Mouse (Mus musculus): ENCODE data around the gene Ufc1. TPM values are rescaled to one million over a fixed set of nuclear protein-coding genes. Genes with fewer than 3 reads are reported as not detected.
A peak's percentile ranks its signal among the peaks of the same experiment; 100 is the strongest.

The Ufc1 gene
- total and polyA plus RNA-seq, 3 experiments: 71.0 to 408 (median 101) TPM

DNA sequence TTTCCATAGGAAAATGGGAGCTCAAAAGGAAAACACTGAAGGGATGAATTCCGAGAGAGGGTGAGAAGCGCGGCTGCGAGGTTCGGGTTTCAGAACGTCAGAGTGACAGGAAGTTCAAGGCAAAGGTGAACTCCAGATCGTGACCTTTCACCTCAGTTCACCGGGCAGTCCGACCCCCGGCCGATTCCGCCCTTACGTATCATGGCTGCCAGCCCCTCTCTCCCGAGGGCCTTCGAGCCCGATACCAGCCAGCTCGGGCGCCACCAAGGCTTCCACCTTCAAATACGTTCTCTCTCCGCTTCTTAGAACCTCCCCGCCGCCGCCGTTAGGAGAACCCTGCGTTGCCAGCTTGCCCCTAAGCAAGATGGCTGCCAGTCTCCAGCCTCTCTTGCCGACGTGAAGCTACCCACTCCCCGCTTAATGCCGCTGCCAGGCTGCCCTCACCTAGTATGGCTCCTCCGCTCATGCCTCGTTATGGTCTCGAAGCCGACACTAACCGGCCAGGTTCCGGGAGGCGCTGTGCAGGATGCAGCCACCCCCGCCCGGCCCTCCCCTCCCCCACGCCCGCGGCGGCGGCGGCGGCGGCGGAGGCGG is 34.1 kb upstream of the Ufc1 start, which contains the start of gene Dedd (continued):
- TF ChIP-seq POLR2AphosphoS2 (IDR thresholded peaks at IDR 0.05; ENCODE audit: low read length): peak; percentile 63; the same call in 1 of the 2 replicates
- no peak for TF ChIP-seq MYB (IDR thresholded peaks at IDR 0.05; ENCODE audit: low read depth, low read length)
- peak; percentile 64; the same call in 1 of the 2 replicates for TF ChIP-seq MAX (IDR thresholded peaks at IDR 0.05; ENCODE audit: low read length)
- no peak for TF ChIP-seq E2F4 (IDR thresholded peaks at IDR 0.05; ENCODE audit: borderline replicate concordance, low read depth, low read length)
- peak; percentile 54; the same call in 1 of the 2 replicates for TF ChIP-seq NRF1 (IDR thresholded peaks at IDR 0.05; ENCODE audit: insufficient read depth, low read depth, low read length, poor library complexity, severe bottlenecking)
- no peak for TF ChIP-seq SMC3 (IDR thresholded peaks at IDR 0.05; ENCODE audit: low read depth, low read length)
- peak; percentile 93 for TF ChIP-seq HCFC1 (IDR thresholded peaks at IDR 0.05; ENCODE audit: low read depth, low read length)
- no peak; the same call in 1 of the 2 replicates for TF ChIP-seq RCOR1 (IDR thresholded peaks at IDR 0.05; ENCODE audit: low read depth, low read length)
- TF ChIP-seq ZNF384 (IDR thresholded peaks at IDR 0.05; ENCODE audit: low read depth, low read length): no peak
- peak; percentile 71 for TF ChIP-seq TBP (IDR thresholded peaks at IDR 0.05; ENCODE audit: low read depth, low read length)
- no peak for TF ChIP-seq BHLHE40 (IDR thresholded peaks at IDR 0.05; ENCODE audit: borderline replicate concordance, low read depth, low read length)
- TF ChIP-seq KAT2A (conservative IDR thresholded peaks at IDR 0.05; ENCODE audit: low read depth, low read length): peak; percentile 80
- 0 out of 2 replicates have a peak, but pooled peaks have one; percentile 79 for TF ChIP-seq UBTF (IDR thresholded peaks at IDR 0.05; ENCODE audit: borderline replicate concordance, insufficient read depth, low read depth, low read length)
- no peak for TF ChIP-seq MAFK (IDR thresholded peaks at IDR 0.05; ENCODE audit: borderline replicate concordance, low read depth, low read length)
- no peak for TF ChIP-seq EP300 (IDR thresholded peaks at IDR 0.05; ENCODE audit: low read depth in 1 of 2, low read length in 2 of 2)
- TF ChIP-seq POLR2AphosphoS5 (IDR thresholded peaks at IDR 0.05; ENCODE audit: borderline replicate concordance, low read depth, low read length): no peak
- TF ChIP-seq ZKSCAN1 (IDR thresholded peaks at IDR 0.05; ENCODE audit: low read depth, low read length): no peak
- TF ChIP-seq GATA1 (IDR thresholded peaks at IDR 0.05; ENCODE audit: low read depth, low read length): peak; percentile 17; the same call in 1 of the 2 replicates

DNA sequence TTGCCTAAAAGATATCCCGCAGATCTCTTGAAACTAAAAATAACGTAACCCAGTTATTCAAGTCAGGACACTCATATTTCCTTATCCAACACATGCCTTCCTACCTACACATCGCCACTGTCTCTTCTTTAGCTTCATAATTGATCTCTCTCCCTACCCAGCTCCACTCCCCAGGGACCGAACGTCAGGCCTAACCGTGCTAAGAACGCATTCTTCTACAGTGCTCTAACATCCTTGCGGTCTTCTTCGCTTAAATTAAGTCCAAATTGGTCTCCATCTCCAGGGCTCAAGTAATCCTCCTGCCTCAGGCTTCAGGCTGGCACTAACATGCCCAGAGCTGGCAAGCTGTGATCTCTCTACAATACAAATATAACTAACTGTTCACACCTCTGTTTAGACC is 33.4 kb upstream of the Ufc1 start:
- H3K27me3 ChIP-seq (ENCODE audit: control insufficient read depth in 1 of 2, insufficient read depth in 2 of 2, low read length in 2 of 2): no peaks in the 10 kb centered on the region
- TF ChIP-seq ZKSCAN1 (IDR thresholded peaks at IDR 0.05; ENCODE audit: low read depth, low read length) (no peak), EP300 (IDR thresholded peaks at IDR 0.05; ENCODE audit: low read depth in 1 of 2, low read length in 2 of 2) (no peak), ZMIZ1 (IDR thresholded peaks at IDR 0.05; ENCODE audit: low read depth, low read length) (no peak), USF1 (IDR thresholded peaks at IDR 0.05; ENCODE audit: low read depth, low read length) (no peak), BHLHE40 (IDR thresholded peaks at IDR 0.05; ENCODE audit: borderline replicate concordance, low read depth, low read length) (no peak), MAFK (IDR thresholded peaks at IDR 0.05; ENCODE audit: borderline replicate concordance, low read depth, low read length) (no peak), ZC3H11A (IDR thresholded peaks at IDR 0.05; ENCODE audit: low read depth, low read length) (no peak), POLR2AphosphoS5 (IDR thresholded peaks at IDR 0.05; ENCODE audit: borderline replicate concordance, low read depth, low read length) (no peak), GATA1 (IDR thresholded peaks at IDR 0.05; ENCODE audit: low read depth, low read length) (no peak), MEF2A (IDR thresholded peaks at IDR 0.05; ENCODE audit: extremely low read depth, insufficient replicate concordance, low read depth, low read length, poor library complexity, severe bottlenecking) (no peak), SMC3 (IDR thresholded peaks at IDR 0.05; ENCODE audit: low read depth, low read length) (no peak), NELFE (IDR thresholded peaks at IDR 0.05; ENCODE audit: low read depth, low read length) (no peak), CHD1 (IDR thresholded peaks at IDR 0.05; ENCODE audit: low read depth, low read length) (no peak), JUND (IDR thresholded peaks at IDR 0.05; ENCODE audit: low read depth, low read length) (no peak), GABPA (IDR thresholded peaks at IDR 0.05; ENCODE audit: low read depth, low read length) (no peak), MYB (IDR thresholded peaks at IDR 0.05; ENCODE audit: low read depth, low read length) (no peak), POLR2A (IDR thresholded peaks at IDR 0.05; ENCODE audit: control insufficient read depth in 1 of 2, insufficient read depth in 1 of 2, low read depth in 1 of 2, low read length in 2 of 2, poor library complexity in 1 of 2) (no peak), CTCF (IDR thresholded peaks at IDR 0.05 in 2 of 3, conservative IDR thresholded peaks at IDR 0.05 in 1 of 3; ENCODE audit: control insufficient read depth in 1 of 3, insufficient read depth in 1 of 3, low read depth in 2 of 3, low read length in 3 of 3, poor library complexity in 1 of 3, severe bottlenecking in 1 of 3) (no peak), USF2 (IDR thresholded peaks at IDR 0.05; ENCODE audit: borderline replicate concordance in 1 of 2, insufficient read depth in 1 of 2, low read depth in 1 of 2, low read length in 2 of 2) (no peak), CHD2 (IDR thresholded peaks at IDR 0.05; ENCODE audit: low read length) (no peak)
- H3K27ac ChIP-seq (ENCODE audit: control insufficient read depth, low read depth, low read length): peak overlapping the region; percentile 88
- peak overlapping the region; percentile 88 for H3K9ac ChIP-seq (ENCODE audit: control insufficient read depth, low read depth, low read length, poor library complexity, severe bottlenecking)
- peak; percentile 55 for DNase-seq (ENCODE audit: low read depth, low spot score)
- peaks cover 0 to 20% of the 10 kb centered on the region in 2 experiments; a peak in 2 of 4 replicates for H3K36me3 ChIP-seq (ENCODE audit: control insufficient read depth in 1 of 2, insufficient read depth in 2 of 2, low read length in 2 of 2)
- peaks cover 4 to 11% of the 10 kb centered on the region in 2 experiments; a peak in 3 of 4 replicates for H3K4me1 ChIP-seq (ENCODE audit: control insufficient read depth in 1 of 2, insufficient read depth in 2 of 2, low read length in 2 of 2)
- peaks cover 53% of the 10 kb centered on the region for H3K79me2 ChIP-seq (ENCODE audit: control insufficient read depth, insufficient read depth, low read length, poor library complexity)
- H3K4me3 ChIP-seq (ENCODE audit: control insufficient read depth in 1 of 2, insufficient read depth in 1 of 2, low read depth in 2 of 2, low read length in 2 of 2): peak overlapping the region; percentile 90 to 93
- H3K9me3 ChIP-seq (replicated peaks; ENCODE audit: insufficient read depth, low read length): no peaks in the 10 kb centered on the region

Data from MEL (cell line).